Mouse (Mus musculus): ENCODE data around the gene Ttbk2. TPM values are rescaled to one million over a fixed set of nuclear protein-coding genes. Genes with fewer than 3 reads are reported as not detected.

Ttbk2 gene
- 7.3 and 11.1 TPM in 2 replicates for polyA plus RNA-seq (2014; fragmentation: Nextera tagmentation; extraction: Ambion mirVana)

GRCm38 (mm10) chr2:120850424-120851082 is at the start of gene Ttbk2:
Gene Ttbk2 (minus strand): TSS chr2:120850604.
- Histone ChIP-seq H3K4me3 (ENCODE audit: low read depth, low read length) (peak within 1 kb of the TSS; percentile 88), H3K4me2 (ENCODE audit: low read length) (peak within 1 kb of the TSS; percentile 64), H3K36me3 (ENCODE audit: control insufficient read depth, insufficient read depth, low read length) (no peaks in the 10 kb centered on the region), H3K27me3 (replicated peaks; ENCODE audit: control insufficient read depth, insufficient read depth, low read length) (no peaks in the 10 kb centered on the region), H3K9me3 (replicated peaks; ENCODE audit: control insufficient read depth, low read length) (no peaks in the 10 kb centered on the region), H3K27ac (ENCODE audit: low read depth, low read length) (peak within 1 kb of the TSS; percentile 87), H3K4me1 (ENCODE audit: control insufficient read depth, insufficient read depth, low read length) (peaks cover 6% of the 10 kb centered on the region), H3K9ac (ENCODE audit: low read length) (peak within 1 kb of the TSS; percentile 89)
- peak; percentile 100 for ATAC-seq
- under 1% methylated on average over 39 of the region's 39 CpGs for WGBS
- DNase-seq (ENCODE audit: low spot score): peak; percentile 99

- WGBS: 97% methylated on average over 3 of the region's 3 CpGs
These were observed 46.0 kb upstream of the Ttbk2 start for GRCm38 (mm10) chr2:120896361-120896760.

GRCm38 (mm10) chr2:120887601-120888000 is 37.2 kb upstream of the Ttbk2 start:
- peaks cover 66% of the 10 kb centered on the region for H3K36me3 ChIP-seq (ENCODE audit: control insufficient read depth, insufficient read depth, low read length)

More at GRCm38 (mm10) chr2:120896361-120896760, 46.0 kb upstream of the Ttbk2 start:
- no peak for DNase-seq (ENCODE audit: low spot score)
- Histone ChIP-seq H3K36me3 (ENCODE audit: control insufficient read depth, insufficient read depth, low read length) (peaks cover 83% of the 10 kb centered on the region), H3K4me3 (ENCODE audit: low read depth, low read length) (no peak overlapping the region), H3K9me3 (replicated peaks; ENCODE audit: control insufficient read depth, low read length) (no peaks in the 10 kb centered on the region), H3K9ac (ENCODE audit: low read length) (no peak overlapping the region), H3K27me3 (replicated peaks; ENCODE audit: control insufficient read depth, insufficient read depth, low read length) (no peaks in the 10 kb centered on the region), H3K27ac (ENCODE audit: low read depth, low read length) (no peak overlapping the region), H3K4me2 (ENCODE audit: low read length) (no peak overlapping the region), H3K4me1 (ENCODE audit: control insufficient read depth, insufficient read depth, low read length) (no peaks in the 10 kb centered on the region)
- ATAC-seq: no peak

GRCm38 (mm10) chr2:120873192-120873591 is 22.8 kb upstream of the Ttbk2 start:
- 89% methylated on average over 2 of the region's 2 CpGs for WGBS
- DNase-seq (ENCODE audit: low spot score) (no peak), ATAC-seq (no peak)
- Histone ChIP-seq H3K27me3 (replicated peaks; ENCODE audit: control insufficient read depth, insufficient read depth, low read length) (no peaks in the 10 kb centered on the region), H3K4me3 (ENCODE audit: low read depth, low read length) (no peak overlapping the region), H3K36me3 (ENCODE audit: control insufficient read depth, insufficient read depth, low read length) (peaks cover 64% of the 10 kb centered on the region), H3K4me2 (ENCODE audit: low read length) (no peak overlapping the region), H3K27ac (ENCODE audit: low read depth, low read length) (no peak overlapping the region), H3K9ac (ENCODE audit: low read length) (no peak overlapping the region), H3K9me3 (replicated peaks; ENCODE audit: control insufficient read depth, low read length) (no peaks in the 10 kb centered on the region), H3K4me1 (ENCODE audit: control insufficient read depth, insufficient read depth, low read length) (no peaks in the 10 kb centered on the region)

More at GRCm38 (mm10) chr2:120887601-120888000, 37.2 kb upstream of the Ttbk2 start:
- no peak overlapping the region for H3K4me2 ChIP-seq (ENCODE audit: low read length)
- H3K27ac ChIP-seq (ENCODE audit: low read depth, low read length): no peak overlapping the region
- H3K9ac ChIP-seq (ENCODE audit: low read length): no peak overlapping the region
- H3K27me3 ChIP-seq (replicated peaks; ENCODE audit: control insufficient read depth, insufficient read depth, low read length): no peaks in the 10 kb centered on the region
- H3K4me3 ChIP-seq (ENCODE audit: low read depth, low read length): no peak overlapping the region
- 94% methylated on average over 5 of the region's 5 CpGs for WGBS
- ATAC-seq (no peak), DNase-seq (ENCODE audit: low spot score) (no peak)
- no peaks in the 10 kb centered on the region for H3K9me3 ChIP-seq (replicated peaks; ENCODE audit: control insufficient read depth, low read length)
- H3K4me1 ChIP-seq (ENCODE audit: control insufficient read depth, insufficient read depth, low read length): no peaks in the 10 kb centered on the region

- no peaks in the 10 kb centered on the region for H3K27me3 ChIP-seq (replicated peaks; ENCODE audit: control insufficient read depth, insufficient read depth, low read length)
- H3K9me3 ChIP-seq (replicated peaks; ENCODE audit: control insufficient read depth, low read length): no peaks in the 10 kb centered on the region
- DNase-seq (ENCODE audit: low spot score): peak; percentile 16
- no peak overlapping the region for H3K9ac ChIP-seq (ENCODE audit: low read length)
- no peak for ATAC-seq
- H3K27ac ChIP-seq (ENCODE audit: low read depth, low read length): no peak overlapping the region
- H3K36me3 ChIP-seq (ENCODE audit: control insufficient read depth, insufficient read depth, low read length): peaks cover 62% of the 10 kb centered on the region
- no peak overlapping the region for H3K4me2 ChIP-seq (ENCODE audit: low read length)
- no peaks in the 10 kb centered on the region for H3K4me1 ChIP-seq (ENCODE audit: control insufficient read depth, insufficient read depth, low read length)
- no peak overlapping the region for H3K4me3 ChIP-seq (ENCODE audit: low read depth, low read length)
- 69% methylated on average over 9 of the region's 9 CpGs for WGBS
These were observed 21.3 kb upstream of the Ttbk2 start for GRCm38 (mm10) chr2:120871447-120872336.

GRCm38 (mm10) chr2:120867336-120867735 is 16.9 kb upstream of the Ttbk2 start:
- DNase-seq (ENCODE audit: low spot score) (no peak), ATAC-seq (no peak)
- WGBS: 94% methylated on average over 5 of the region's 5 CpGs
- Histone ChIP-seq H3K36me3 (ENCODE audit: control insufficient read depth, insufficient read depth, low read length) (peaks cover 59% of the 10 kb centered on the region), H3K27me3 (replicated peaks; ENCODE audit: control insufficient read depth, insufficient read depth, low read length) (no peaks in the 10 kb centered on the region), H3K9me3 (replicated peaks; ENCODE audit: control insufficient read depth, low read length) (no peaks in the 10 kb centered on the region), H3K4me3 (ENCODE audit: low read depth, low read length) (no peak overlapping the region), H3K4me1 (ENCODE audit: control insufficient read depth, insufficient read depth, low read length) (no peaks in the 10 kb centered on the region), H3K27ac (ENCODE audit: low read depth, low read length) (no peak overlapping the region), H3K4me2 (ENCODE audit: low read length) (no peak overlapping the region), H3K9ac (ENCODE audit: low read length) (no peak overlapping the region)

GRCm38 (mm10) chr2:120866561-120866960 is 16.2 kb upstream of the Ttbk2 start:
- H3K27ac ChIP-seq (ENCODE audit: low read depth, low read length): no peak overlapping the region
- no peak for ATAC-seq
- H3K9ac ChIP-seq (ENCODE audit: low read length): no peak overlapping the region
- 32% methylated on average over 1 of the region's 1 CpGs for WGBS
- H3K9me3 ChIP-seq (replicated peaks; ENCODE audit: control insufficient read depth, low read length): no peaks in the 10 kb centered on the region
- H3K27me3 ChIP-seq (replicated peaks; ENCODE audit: control insufficient read depth, insufficient read depth, low read length): no peaks in the 10 kb centered on the region
- H3K4me2 ChIP-seq (ENCODE audit: low read length): no peak overlapping the region
- peak; percentile 64 for DNase-seq (ENCODE audit: low spot score)
- H3K36me3 ChIP-seq (ENCODE audit: control insufficient read depth, insufficient read depth, low read length): peaks cover 64% of the 10 kb centered on the region
- no peaks in the 10 kb centered on the region for H3K4me1 ChIP-seq (ENCODE audit: control insufficient read depth, insufficient read depth, low read length)
- no peak overlapping the region for H3K4me3 ChIP-seq (ENCODE audit: low read depth, low read length)

- Histone ChIP-seq H3K27me3 (replicated peaks; ENCODE audit: control insufficient read depth, insufficient read depth, low read length) (no peaks in the 10 kb centered on the region), H3K9ac (ENCODE audit: low read length) (no peak overlapping the region), H3K27ac (ENCODE audit: low read depth, low read length) (no peak overlapping the region), H3K4me3 (ENCODE audit: low read depth, low read length) (no peak overlapping the region), H3K36me3 (ENCODE audit: control insufficient read depth, insufficient read depth, low read length) (peaks cover 54% of the 10 kb centered on the region), H3K4me2 (ENCODE audit: low read length) (no peak overlapping the region), H3K9me3 (replicated peaks; ENCODE audit: control insufficient read depth, low read length) (no peaks in the 10 kb centered on the region), H3K4me1 (ENCODE audit: control insufficient read depth, insufficient read depth, low read length) (no peaks in the 10 kb centered on the region)
- 97% methylated on average over 1 of the region's 1 CpGs for WGBS
- ATAC-seq: no peak
- DNase-seq (ENCODE audit: low spot score): no peak
These were observed 13.0 kb upstream of the Ttbk2 start for GRCm38 (mm10) chr2:120863389-120863788.

- no peaks in the 10 kb centered on the region for H3K4me1 ChIP-seq (ENCODE audit: control insufficient read depth, insufficient read depth, low read length)
- peaks cover 43% of the 10 kb centered on the region for H3K36me3 ChIP-seq (ENCODE audit: control insufficient read depth, insufficient read depth, low read length)
- H3K27me3 ChIP-seq (replicated peaks; ENCODE audit: control insufficient read depth, insufficient read depth, low read length): no peaks in the 10 kb centered on the region
- H3K9ac ChIP-seq (ENCODE audit: low read length): no peak overlapping the region
- no peak for ATAC-seq
- H3K9me3 ChIP-seq (replicated peaks; ENCODE audit: control insufficient read depth, low read length): no peaks in the 10 kb centered on the region
- DNase-seq (ENCODE audit: low spot score): no peak
- H3K27ac ChIP-seq (ENCODE audit: low read depth, low read length): no peak overlapping the region
- WGBS: 85% methylated on average over 1 of the region's 1 CpGs
- no peak overlapping the region for H3K4me3 ChIP-seq (ENCODE audit: low read depth, low read length)
- no peak overlapping the region for H3K4me2 ChIP-seq (ENCODE audit: low read length)
These were observed 10.3 kb upstream of the Ttbk2 start for GRCm38 (mm10) chr2:120860699-120861098.

Data from forebrain, embryonic 14.5 days (tissue).